Mouse (Mus musculus) forebrain, postnatal 0 days (tissue): Measurements from ENCODE around the gene Vangl2. TPM values are rescaled to one million over a fixed set of nuclear protein-coding genes. Genes with fewer than 3 reads are reported as not detected.
A peak's percentile ranks its signal among the peaks of the same experiment; 100 is the strongest.

Experiments used
- ATAC-seq: fragments of 200-750 bp; cut with Nextera tagmentation; 2 replicates; pipeline ENCODE4 v1.8.0; 2017; ENCODE audit warnings: mild to moderate bottlenecking, moderate library complexity
- DNase-seq: peaks from one replicate; pipeline ENCODE4 v3.0.0-alpha.2; 2015
- H3K27ac ChIP-seq: fragments of 300-500 bp; sonication (generic); 2 replicates; pipeline ENCODE4 v1.5.1; 2014; ENCODE audit warnings: low read depth, mild to moderate bottlenecking, antibody characterized with exemption, low read length, moderate library complexity, mixed read lengths
- H3K27me3 ChIP-seq: fragments of 300-500 bp; sonication (generic); 2 replicates; pipeline ENCODE4 v1.6.1; 2014; ENCODE audit warnings: mild to moderate bottlenecking, low read length, mixed read lengths; ENCODE audit not compliant: insufficient read depth
- H3K36me3 ChIP-seq: fragments of 300-500 bp; sonication (generic); 2 replicates; pipeline ENCODE4 v1.6.1; 2014; ENCODE audit warnings: mild to moderate bottlenecking, moderate library complexity; ENCODE audit not compliant: insufficient read depth
- H3K4me1 ChIP-seq: fragments of 300-500 bp; sonication (generic); 2 replicates; pipeline ENCODE4 v1.6.1; 2014; ENCODE audit warnings: antibody characterized with exemption; ENCODE audit not compliant: insufficient read depth
- H3K4me2 ChIP-seq: fragments of 300-500 bp; sonication (generic); 2 replicates; pipeline ENCODE4 v1.6.1; 2014; ENCODE audit warnings: low read depth, mild to moderate bottlenecking, moderate library complexity
- H3K4me3 ChIP-seq: fragments of 300-500 bp; sonication (generic); 2 replicates; pipeline ENCODE4 v1.5.1; 2014; ENCODE audit warnings: low read depth, low read length, mixed read lengths
- H3K9ac ChIP-seq: fragments of 300-500 bp; sonication (generic); 2 replicates; pipeline ENCODE4 v1.6.1; 2014; ENCODE audit warnings: mild to moderate bottlenecking
- H3K9me3 ChIP-seq: fragments of 300-500 bp; sonication (generic); 2 replicates; pipeline ENCODE4 v1.6.1; 2016; ENCODE audit warnings: low read length
- CTCF ChIP-seq: sonication (generic); IDR thresholded peaks from 2 replicates; pipeline ENCODE4 v1.5.1; 2016; ENCODE audit warnings: antibody characterized with exemption, control low read depth, low read depth
- WGBS: fragments of 180-500 bp; shearing (Covaris S2); extraction: QIAGEN DNeasy Blood & Tissue Kit; methylation state at CpG from one replicate; pipeline ENCODE4 v1.1.7; 2014; 5-methylcytosine and 5-hydroxymethylcytosine counted together
- polyA plus RNA-seq: library from polyadenylated mRNA; unstranded; fragments of >200 nt; fragmentation: Nextera tagmentation; extraction: Ambion mirVana; gene quantifications from 2 replicates; pipeline ENCODE4 v1.2.1, GENCODE M21; 2015
- total RNA-seq: library from RNA; depleted of rRNA; stranded (reverse); fragments of >200 nt; gene quantifications from 2 replicates; pipeline ENCODE4 v1.2.3, GENCODE M21; 2014

Gene Vangl2
- total and polyA plus RNA-seq, 2 experiments from 2014 or later: 37.3 to 63.4 TPM

DNA sequence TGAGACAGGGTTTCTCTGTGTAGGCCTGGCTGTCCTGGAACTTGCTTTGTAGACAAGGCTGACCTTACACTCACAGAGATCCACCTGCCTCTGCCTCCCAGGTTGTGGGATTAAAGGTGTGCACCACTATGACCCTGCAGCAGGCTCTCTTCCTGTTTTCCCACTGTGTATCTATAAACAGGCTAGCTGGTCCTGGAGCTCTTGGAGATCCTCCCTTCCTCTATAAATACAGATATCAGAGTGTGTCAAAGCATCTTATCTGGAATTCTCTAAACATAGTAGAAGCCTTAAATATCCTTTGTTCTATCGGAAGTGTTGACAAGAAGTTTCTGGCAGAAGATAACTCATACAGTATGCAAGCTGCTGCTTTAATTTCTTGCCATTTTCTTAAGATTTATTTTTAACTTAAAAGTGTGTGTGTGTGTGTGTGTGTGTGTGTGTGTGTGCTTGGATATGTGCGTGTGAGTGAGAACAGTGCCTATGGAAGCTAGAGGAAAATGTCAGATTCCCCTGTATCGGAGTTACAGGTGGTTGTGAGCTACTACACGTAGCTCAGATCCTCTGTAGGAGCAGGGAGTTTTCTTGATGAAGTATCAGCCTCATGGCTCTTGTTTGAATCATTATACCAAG lies 35.2 kb downstream of the Vangl2 start:
- 67% methylated on average over 4 of the region's 4 CpGs for WGBS
- H3K4me1 ChIP-seq: no peaks in the 10 kb centered on the region
- no peak overlapping the region for H3K9ac ChIP-seq
- no peak overlapping the region for H3K27ac ChIP-seq
- H3K4me3 ChIP-seq: no peak overlapping the region
- DNase-seq (peak; percentile 49), ATAC-seq (peak; percentile 87)
- H3K9me3 ChIP-seq: no peaks in the 10 kb centered on the region
- no peaks in the 10 kb centered on the region for H3K36me3 ChIP-seq
- no peak overlapping the region for H3K4me2 ChIP-seq
- H3K27me3 ChIP-seq: no peaks in the 10 kb centered on the region
- TF ChIP-seq CTCF: no peak

DNA sequence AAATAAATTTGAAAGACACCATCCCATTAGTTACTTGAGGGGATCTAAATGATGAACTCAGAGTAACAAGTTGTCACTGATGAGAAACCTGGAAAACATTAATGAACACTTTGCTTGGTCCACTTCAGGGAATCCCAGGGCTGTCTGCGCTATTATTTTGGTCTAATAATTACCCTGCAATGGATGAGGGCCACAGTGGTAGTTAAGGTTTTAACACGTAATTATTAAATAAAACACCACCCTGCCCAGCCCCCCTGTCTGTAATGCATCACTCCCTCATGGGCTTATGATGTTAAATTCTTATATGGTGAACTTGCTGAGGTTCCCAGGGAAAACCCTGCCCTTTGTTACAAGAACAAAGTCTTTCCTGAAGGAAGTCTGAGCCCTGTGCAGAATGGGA lies 36.4 kb downstream of the Vangl2 start:
- no peak overlapping the region for H3K9ac ChIP-seq
- no peaks in the 10 kb centered on the region for H3K9me3 ChIP-seq
- no peak overlapping the region for H3K27ac ChIP-seq
- no peak for TF ChIP-seq CTCF
- 81% methylated on average over 2 of the region's 2 CpGs for WGBS
- H3K4me2 ChIP-seq: no peak overlapping the region
- no peaks in the 10 kb centered on the region for H3K27me3 ChIP-seq
- DNase-seq (no peak), ATAC-seq (no peak)
- no peaks in the 10 kb centered on the region for H3K36me3 ChIP-seq
- H3K4me3 ChIP-seq: no peak overlapping the region
- H3K4me1 ChIP-seq: no peaks in the 10 kb centered on the region

DNA sequence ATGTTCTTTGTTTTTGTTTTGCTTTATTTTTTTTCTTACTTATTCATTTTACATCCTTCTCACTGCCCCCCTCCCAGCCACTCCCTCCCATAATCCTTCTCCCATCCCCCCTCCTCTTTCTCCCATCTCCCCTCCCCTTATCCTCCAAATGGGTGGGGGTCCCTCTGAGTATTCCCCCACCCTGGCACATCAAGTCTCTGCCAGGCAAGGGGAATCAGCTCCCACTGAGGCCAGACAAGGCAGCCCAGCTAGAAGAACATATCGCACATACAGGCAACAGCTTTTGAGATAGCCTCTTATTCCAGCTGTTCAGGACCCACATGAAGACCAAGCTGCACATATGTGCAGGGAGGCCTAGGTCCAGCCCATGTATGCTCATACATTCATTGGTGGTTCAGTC lies 44.1 kb downstream of the Vangl2 start:
- no peak for ATAC-seq
- no peak for TF ChIP-seq CTCF
- Histone ChIP-seq H3K36me3 (no peaks in the 10 kb centered on the region), H3K4me1 (no peaks in the 10 kb centered on the region), H3K27ac (no peak overlapping the region), H3K9ac (no peak overlapping the region), H3K27me3 (no peaks in the 10 kb centered on the region), H3K4me2 (no peak overlapping the region), H3K9me3 (no peaks in the 10 kb centered on the region), H3K4me3 (no peak overlapping the region)
- DNase-seq: no peak
- WGBS: 94% methylated on average over 1 of the region's 1 CpGs

DNA sequence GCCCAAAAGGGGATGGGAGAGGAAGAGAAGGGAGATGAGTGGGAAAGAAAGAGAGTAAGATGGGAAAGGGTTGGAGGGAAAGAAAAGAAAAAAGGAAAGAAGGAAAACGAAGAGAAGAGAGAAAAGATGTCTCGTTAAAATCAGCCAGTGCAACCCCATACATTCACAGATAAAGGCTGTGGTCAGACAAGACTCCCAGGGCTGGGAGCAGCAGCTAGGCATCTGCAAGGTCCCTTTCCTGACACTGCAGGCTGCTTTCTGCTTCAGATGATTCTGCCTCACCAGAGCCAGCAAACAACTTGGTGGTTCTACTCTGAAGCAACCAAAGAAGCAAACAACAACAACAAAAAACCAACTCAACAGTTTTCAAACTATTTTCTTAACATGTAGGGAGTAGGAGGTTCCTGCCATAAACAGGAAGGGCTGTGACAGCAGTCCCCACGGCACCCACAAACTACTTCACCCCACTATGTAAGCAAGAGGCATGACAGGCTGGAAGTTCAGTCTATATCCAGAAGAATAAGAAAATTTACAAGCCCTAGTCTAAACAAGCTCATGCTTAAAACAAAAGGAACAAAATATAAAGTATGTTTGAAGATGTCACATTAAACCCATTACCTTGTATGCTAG lies 44.8 kb downstream of the Vangl2 start:
- H3K36me3 ChIP-seq: no peaks in the 10 kb centered on the region
- WGBS: 59% methylated on average over 3 of the region's 3 CpGs
- no peaks in the 10 kb centered on the region for H3K9me3 ChIP-seq
- no peak overlapping the region for H3K27ac ChIP-seq
- no peak overlapping the region for H3K4me3 ChIP-seq
- H3K27me3 ChIP-seq: no peaks in the 10 kb centered on the region
- H3K4me2 ChIP-seq: no peak overlapping the region
- ATAC-seq (no peak), DNase-seq (no peak)
- no peaks in the 10 kb centered on the region for H3K4me1 ChIP-seq
- no peak overlapping the region for H3K9ac ChIP-seq
- TF ChIP-seq CTCF: no peak

DNA sequence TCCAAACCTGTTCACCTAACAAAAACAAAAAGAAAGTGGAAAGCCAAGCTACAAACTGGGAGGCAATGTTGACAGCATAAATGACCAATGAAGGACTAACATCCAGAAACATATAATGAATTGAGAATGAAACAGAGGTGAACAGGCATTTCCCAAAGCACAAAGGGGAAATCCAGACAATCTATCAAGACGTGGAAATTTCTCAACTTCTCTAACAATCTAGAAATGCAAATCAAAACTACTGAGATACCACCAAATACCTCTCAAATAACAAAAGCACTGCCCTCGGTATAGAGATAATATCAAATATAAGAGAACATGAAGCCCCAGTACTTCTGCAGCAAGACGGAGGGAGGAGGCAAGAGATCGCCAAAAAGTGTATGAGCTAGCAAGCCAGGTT lies 45.5 kb downstream of the Vangl2 start:
- DNase-seq: no peak
- Histone ChIP-seq H3K9me3 (no peaks in the 10 kb centered on the region), H3K27me3 (no peaks in the 10 kb centered on the region), H3K27ac (no peak overlapping the region), H3K4me3 (no peak overlapping the region), H3K4me1 (no peaks in the 10 kb centered on the region), H3K4me2 (no peak overlapping the region), H3K9ac (no peak overlapping the region), H3K36me3 (no peaks in the 10 kb centered on the region)
- TF ChIP-seq CTCF: no peak
- no peak for ATAC-seq
- WGBS: 69% methylated on average over 4 of the region's 4 CpGs

DNA sequence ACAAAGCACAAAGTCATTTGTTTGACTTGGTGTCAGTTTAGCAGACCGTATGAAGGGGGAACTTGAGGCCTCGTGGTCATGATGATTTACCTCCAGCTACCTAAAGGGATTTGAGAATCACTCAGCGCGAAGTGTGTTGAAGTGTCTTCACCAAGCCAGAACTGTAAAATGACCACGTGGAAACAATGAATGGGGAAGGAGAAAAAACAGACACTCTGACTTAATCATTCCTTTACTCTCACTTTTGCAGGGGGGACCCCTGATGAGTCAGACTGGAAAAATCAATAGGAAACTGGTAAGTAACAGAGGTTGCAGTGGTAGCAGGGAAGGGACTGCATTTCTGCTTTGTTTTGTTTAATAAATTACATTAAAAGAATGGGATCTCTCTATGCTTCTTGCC lies 46.1 kb downstream of the Vangl2 start:
- no peak for TF ChIP-seq CTCF
- WGBS: 74% methylated on average over 5 of the region's 5 CpGs
- no peaks in the 10 kb centered on the region for H3K27me3 ChIP-seq
- H3K4me2 ChIP-seq: no peak overlapping the region
- no peak overlapping the region for H3K4me3 ChIP-seq
- ATAC-seq (no peak), DNase-seq (no peak)
- H3K9ac ChIP-seq: no peak overlapping the region
- H3K36me3 ChIP-seq: no peaks in the 10 kb centered on the region
- H3K9me3 ChIP-seq: no peaks in the 10 kb centered on the region
- no peak overlapping the region for H3K27ac ChIP-seq
- no peaks in the 10 kb centered on the region for H3K4me1 ChIP-seq

DNA sequence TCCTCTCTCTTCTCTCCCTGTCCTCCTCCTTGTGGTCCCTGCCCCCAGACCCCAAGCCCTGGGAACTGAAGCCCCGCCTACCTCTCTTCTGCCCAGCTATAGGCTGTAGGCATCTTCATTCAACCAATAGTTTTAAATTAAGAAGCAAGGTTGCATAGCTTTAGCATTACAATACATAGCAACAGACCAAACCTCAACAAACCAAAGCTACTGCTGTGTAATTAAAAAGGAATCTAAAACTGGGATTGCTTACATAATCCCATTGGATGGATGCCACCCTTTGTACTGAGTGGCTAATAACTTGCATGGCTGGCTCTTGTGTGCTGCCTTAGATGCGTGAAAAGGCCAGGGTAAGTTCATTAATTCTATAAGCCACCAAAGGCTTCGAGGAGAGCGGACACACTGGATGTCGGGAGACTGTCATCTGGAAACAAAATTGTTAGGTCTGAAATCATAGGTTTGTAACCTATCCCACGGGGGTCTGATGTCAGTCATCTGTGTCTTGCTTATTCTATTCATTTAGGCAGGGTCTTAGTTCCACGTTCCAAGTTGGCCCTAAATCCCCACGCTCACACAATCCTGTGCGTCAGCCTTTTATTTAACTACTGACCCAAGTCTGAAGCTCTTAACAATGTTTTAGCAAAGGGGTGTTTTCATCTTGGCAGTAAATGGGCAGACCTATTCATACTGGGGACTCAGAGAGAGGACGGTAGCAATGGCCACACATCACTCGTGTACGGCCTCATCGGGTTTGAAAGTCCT lies 48.1 kb downstream of the Vangl2 start:
- Histone ChIP-seq H3K27ac (no peak overlapping the region), H3K4me2 (no peak overlapping the region), H3K9me3 (no peaks in the 10 kb centered on the region), H3K9ac (no peak overlapping the region), H3K36me3 (no peaks in the 10 kb centered on the region), H3K27me3 (no peaks in the 10 kb centered on the region), H3K4me1 (no peaks in the 10 kb centered on the region), H3K4me3 (no peak overlapping the region)
- TF ChIP-seq CTCF: no peak
- peak; percentile 24 for DNase-seq
- 20% methylated on average over 13 of the region's 13 CpGs for WGBS
- peak; percentile 65 for ATAC-seq
